Mouse (Mus musculus) forebrain, postnatal 0 days (tissue): ENCODE measurements at regions not wholly inside any gene's neighbourhood (a gene's known extent, or its start where the extent isn't known, plus 50 kb on each side); places are given as distances from the start of the nearest gene placed in this dataset.

Experiments used
- ATAC-seq: fragments of 200-750 bp; cut with Nextera tagmentation; 2 replicates; pipeline ENCODE4 v1.8.0; 2017; ENCODE audit warnings: mild to moderate bottlenecking, moderate library complexity
- DNase-seq: peaks from one replicate; pipeline ENCODE4 v3.0.0-alpha.2; 2015
- H3K27ac ChIP-seq: fragments of 300-500 bp; sonication (generic); 2 replicates; pipeline ENCODE4 v1.5.1; 2014; ENCODE audit warnings: low read depth, mild to moderate bottlenecking, antibody characterized with exemption, low read length, moderate library complexity, mixed read lengths
- H3K27me3 ChIP-seq: fragments of 300-500 bp; sonication (generic); 2 replicates; pipeline ENCODE4 v1.6.1; 2014; ENCODE audit warnings: mild to moderate bottlenecking, low read length, mixed read lengths; ENCODE audit not compliant: insufficient read depth
- H3K36me3 ChIP-seq: fragments of 300-500 bp; sonication (generic); 2 replicates; pipeline ENCODE4 v1.6.1; 2014; ENCODE audit warnings: mild to moderate bottlenecking, moderate library complexity; ENCODE audit not compliant: insufficient read depth
- H3K4me1 ChIP-seq: fragments of 300-500 bp; sonication (generic); 2 replicates; pipeline ENCODE4 v1.6.1; 2014; ENCODE audit warnings: antibody characterized with exemption; ENCODE audit not compliant: insufficient read depth
- H3K4me2 ChIP-seq: fragments of 300-500 bp; sonication (generic); 2 replicates; pipeline ENCODE4 v1.6.1; 2014; ENCODE audit warnings: low read depth, mild to moderate bottlenecking, moderate library complexity
- H3K4me3 ChIP-seq: fragments of 300-500 bp; sonication (generic); 2 replicates; pipeline ENCODE4 v1.5.1; 2014; ENCODE audit warnings: low read depth, low read length, mixed read lengths
- H3K9ac ChIP-seq: fragments of 300-500 bp; sonication (generic); 2 replicates; pipeline ENCODE4 v1.6.1; 2014; ENCODE audit warnings: mild to moderate bottlenecking
- H3K9me3 ChIP-seq: fragments of 300-500 bp; sonication (generic); 2 replicates; pipeline ENCODE4 v1.6.1; 2016; ENCODE audit warnings: low read length
- CTCF ChIP-seq: sonication (generic); IDR thresholded peaks from 2 replicates; pipeline ENCODE4 v1.5.1; 2016; ENCODE audit warnings: antibody characterized with exemption, control low read depth, low read depth
- WGBS: fragments of 180-500 bp; shearing (Covaris S2); extraction: QIAGEN DNeasy Blood & Tissue Kit; methylation state at CpG from one replicate; pipeline ENCODE4 v1.1.7; 2014; 5-methylcytosine and 5-hydroxymethylcytosine counted together

DNA sequence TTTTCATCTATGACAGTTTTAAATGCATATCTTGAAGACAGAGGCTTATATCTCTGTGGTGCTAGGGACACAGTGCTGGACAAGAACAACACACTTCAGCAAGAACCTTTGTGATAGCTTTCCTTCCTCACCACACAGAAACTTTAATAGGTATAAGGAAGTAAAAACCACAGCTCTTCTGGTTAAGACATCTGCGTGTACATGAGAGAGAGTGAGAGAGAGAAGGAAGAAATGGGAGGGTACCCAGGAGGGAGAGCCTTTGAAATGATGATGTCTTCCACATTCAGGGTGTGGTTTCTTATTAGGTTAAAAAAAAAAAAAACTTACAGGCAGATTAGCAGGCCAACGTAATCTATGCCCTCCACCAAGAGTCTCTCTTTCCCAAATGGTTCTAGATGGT, 113.2 kb upstream of the Try4 start:
- ATAC-seq = no peak

DNA sequence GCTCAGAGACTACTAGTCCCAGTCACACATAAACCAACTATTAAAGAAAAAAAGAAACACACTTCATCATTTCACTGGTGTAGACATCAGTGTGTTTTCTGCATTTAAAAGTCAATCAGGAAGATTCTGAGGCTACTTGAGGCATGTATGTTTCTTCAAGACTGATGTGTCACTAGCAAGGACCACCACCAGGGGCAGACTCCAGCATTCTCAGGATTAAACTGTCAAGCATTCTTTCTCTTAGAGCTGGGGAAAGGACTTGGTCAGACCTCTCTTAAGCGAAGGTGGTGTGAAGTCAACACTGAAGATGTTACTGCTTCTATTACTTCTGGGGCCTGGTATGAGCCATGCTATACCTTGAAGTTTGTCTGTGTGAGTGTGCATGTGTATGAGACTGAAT, 114.1 kb upstream of the Try4 start:
- WGBS = 82% methylated on average over 1 of the region's 1 CpGs

More for the DNA sequence above, 113.2 kb upstream of the Try4 start:
- Histone ChIP-seq H3K27me3 (no peaks in the 10 kb centered on the region), H3K9me3 (no peaks in the 10 kb centered on the region), H3K36me3 (no peaks in the 10 kb centered on the region), H3K27ac (no peak overlapping the region), H3K9ac (no peak overlapping the region), H3K4me1 (no peaks in the 10 kb centered on the region), H3K4me2 (no peak overlapping the region), H3K4me3 (no peak overlapping the region)
- no peak for TF ChIP-seq CTCF
- no peak for DNase-seq
- 78% methylated on average over 2 of the region's 2 CpGs for WGBS

DNA sequence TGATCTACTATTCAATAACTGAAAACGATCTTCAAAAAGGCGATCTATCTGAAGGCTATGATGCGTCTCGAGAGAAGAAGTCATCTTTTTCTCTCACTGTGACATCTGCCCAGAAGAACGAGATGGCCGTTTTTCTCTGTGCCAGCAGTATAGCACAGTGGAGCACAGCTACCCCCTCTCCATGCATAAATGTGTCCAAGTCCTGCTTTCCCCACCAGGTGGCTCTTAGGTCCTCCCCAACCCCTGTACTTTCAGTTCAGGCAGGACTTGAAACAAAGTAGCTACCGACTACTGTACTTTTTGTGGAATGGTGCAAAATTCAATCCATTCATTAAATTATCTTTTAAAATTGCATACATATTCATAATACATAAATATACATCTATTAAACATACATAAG, 123.2 kb upstream of the Try4 start:
- Histone ChIP-seq H3K4me3 (no peak overlapping the region), H3K27me3 (no peaks in the 10 kb centered on the region), H3K36me3 (no peaks in the 10 kb centered on the region), H3K27ac (no peak overlapping the region), H3K9ac (no peak overlapping the region), H3K9me3 (no peaks in the 10 kb centered on the region), H3K4me1 (no peaks in the 10 kb centered on the region), H3K4me2 (no peak overlapping the region)
- no peak for ATAC-seq
- DNase-seq = no peak
- 87% methylated on average over 7 of the region's 7 CpGs for WGBS
- TF ChIP-seq CTCF = no peak

More for the DNA sequence above, 114.1 kb upstream of the Try4 start:
- no peaks in the 10 kb centered on the region for H3K9me3 ChIP-seq
- DNase-seq (no peak), ATAC-seq (no peak)
- peak; percentile 16; the same call in 1 of the 2 replicates for TF ChIP-seq CTCF
- no peak overlapping the region for H3K4me2 ChIP-seq
- no peaks in the 10 kb centered on the region for H3K27me3 ChIP-seq
- H3K4me3 ChIP-seq = no peak overlapping the region
- H3K9ac ChIP-seq = no peak overlapping the region
- no peaks in the 10 kb centered on the region for H3K4me1 ChIP-seq
- no peaks in the 10 kb centered on the region for H3K36me3 ChIP-seq
- no peak overlapping the region for H3K27ac ChIP-seq

DNA sequence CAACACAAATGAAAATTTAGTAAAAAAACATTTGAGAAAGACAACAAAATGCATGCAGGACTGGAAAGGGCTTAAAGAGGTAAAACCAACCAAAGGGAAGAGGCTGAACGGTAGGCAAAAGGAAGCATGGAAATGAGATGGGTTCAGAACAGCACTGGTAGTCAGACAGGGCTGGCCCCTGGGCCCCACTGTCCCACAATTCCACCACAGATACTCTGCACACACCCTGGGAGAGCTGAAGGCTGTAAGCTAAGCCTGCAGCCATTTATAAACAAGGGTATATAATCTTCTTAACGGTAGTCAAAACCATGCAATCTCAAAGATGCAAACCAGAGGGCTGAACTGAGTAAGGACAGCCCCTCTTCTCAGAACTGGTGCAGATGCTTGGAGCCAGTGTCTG, 124.0 kb upstream of the Try4 start:
- Histone ChIP-seq H3K4me2 (no peak overlapping the region), H3K9me3 (no peaks in the 10 kb centered on the region), H3K4me1 (no peaks in the 10 kb centered on the region), H3K4me3 (no peak overlapping the region), H3K9ac (no peak overlapping the region), H3K27ac (no peak overlapping the region), H3K36me3 (no peaks in the 10 kb centered on the region), H3K27me3 (no peaks in the 10 kb centered on the region)
- no peak for TF ChIP-seq CTCF
- no peak for DNase-seq
- no peak for ATAC-seq
- WGBS = 80% methylated on average over 2 of the region's 2 CpGs

DNA sequence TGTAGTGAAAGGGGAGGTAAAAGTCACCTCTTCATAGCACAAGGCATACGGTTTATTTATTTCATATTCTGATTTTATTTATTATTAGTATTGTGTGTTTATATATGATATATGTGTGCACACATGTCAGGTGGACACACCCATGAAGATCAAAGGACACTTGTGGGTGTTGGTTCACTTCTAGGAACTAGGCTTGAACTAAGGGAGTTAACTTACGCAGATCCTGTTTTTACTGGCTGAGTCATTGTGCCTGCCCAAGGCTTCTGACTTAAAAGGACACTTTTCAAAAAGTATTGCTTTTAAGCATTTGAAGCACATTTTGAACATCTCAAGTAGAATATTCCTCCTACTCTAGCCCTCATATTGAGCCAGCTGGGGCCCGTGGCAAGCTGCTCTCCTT, 124.9 kb upstream of the Try4 start:
- no peak for ATAC-seq
- TF ChIP-seq CTCF = no peak

DNA sequence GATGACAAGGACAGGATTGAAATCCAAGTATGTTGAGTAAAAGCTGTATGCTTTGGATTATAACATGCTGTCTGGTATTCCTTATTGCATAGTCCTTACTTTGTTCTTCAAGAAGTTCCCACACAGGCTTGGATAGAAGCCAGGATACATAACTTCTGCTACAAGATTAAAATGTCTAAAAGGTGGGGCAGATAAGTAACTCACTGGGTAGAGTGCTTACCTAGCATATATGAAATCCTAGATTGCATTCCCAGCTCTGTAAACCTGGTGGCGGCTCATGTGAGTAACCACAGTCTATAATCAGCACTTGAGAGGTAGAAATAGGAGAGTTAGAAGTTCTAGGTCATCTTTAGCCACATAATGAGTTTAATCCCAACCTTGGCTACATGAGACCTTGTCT, 126.0 kb upstream of the Try4 start:
- no peak for DNase-seq
- H3K4me2 ChIP-seq = no peak overlapping the region
- no peak overlapping the region for H3K9ac ChIP-seq
- H3K4me3 ChIP-seq = no peak overlapping the region
- H3K27ac ChIP-seq = no peak overlapping the region
- no peaks in the 10 kb centered on the region for H3K36me3 ChIP-seq
- WGBS = 92% methylated on average over 1 of the region's 1 CpGs
- no peak for ATAC-seq
- no peaks in the 10 kb centered on the region for H3K9me3 ChIP-seq
- no peaks in the 10 kb centered on the region for H3K27me3 ChIP-seq
- H3K4me1 ChIP-seq = no peaks in the 10 kb centered on the region
- TF ChIP-seq CTCF = no peak

More for the DNA sequence above, 124.9 kb upstream of the Try4 start:
- Histone ChIP-seq H3K4me3 (no peak overlapping the region), H3K27ac (no peak overlapping the region), H3K9ac (no peak overlapping the region), H3K36me3 (no peaks in the 10 kb centered on the region), H3K27me3 (no peaks in the 10 kb centered on the region), H3K9me3 (no peaks in the 10 kb centered on the region), H3K4me1 (no peaks in the 10 kb centered on the region), H3K4me2 (no peak overlapping the region)
- WGBS = 94% methylated on average over 3 of the region's 3 CpGs
- no peak for DNase-seq

DNA sequence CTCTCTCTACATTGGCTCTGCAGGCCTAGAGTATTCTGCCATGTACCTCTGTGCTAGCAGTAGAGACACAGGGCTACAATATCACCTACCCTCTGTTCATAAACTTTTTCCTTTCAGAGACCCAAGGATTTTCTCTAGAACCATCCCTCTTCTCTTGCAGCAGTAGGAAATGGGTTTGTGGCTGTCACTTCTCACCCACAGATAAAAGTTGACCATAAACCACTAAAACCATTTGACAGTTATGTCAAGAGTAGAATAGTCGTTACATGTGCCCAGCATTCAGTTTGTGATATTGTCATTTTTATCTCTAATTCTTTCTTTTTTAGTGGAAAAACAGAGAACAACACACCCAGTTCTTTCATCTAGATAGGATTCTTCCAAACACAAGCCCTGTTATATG, 128.2 kb upstream of the 2210010C04Rik start:
- Histone ChIP-seq H3K9ac (no peak overlapping the region), H3K27me3 (no peaks in the 10 kb centered on the region), H3K9me3 (no peaks in the 10 kb centered on the region), H3K36me3 (no peaks in the 10 kb centered on the region), H3K4me3 (no peak overlapping the region), H3K27ac (no peak overlapping the region), H3K4me2 (no peak overlapping the region), H3K4me1 (no peaks in the 10 kb centered on the region)
- WGBS = 81% methylated on average over 1 of the region's 1 CpGs
- TF ChIP-seq CTCF = no peak
- ATAC-seq (no peak), DNase-seq (no peak)

DNA sequence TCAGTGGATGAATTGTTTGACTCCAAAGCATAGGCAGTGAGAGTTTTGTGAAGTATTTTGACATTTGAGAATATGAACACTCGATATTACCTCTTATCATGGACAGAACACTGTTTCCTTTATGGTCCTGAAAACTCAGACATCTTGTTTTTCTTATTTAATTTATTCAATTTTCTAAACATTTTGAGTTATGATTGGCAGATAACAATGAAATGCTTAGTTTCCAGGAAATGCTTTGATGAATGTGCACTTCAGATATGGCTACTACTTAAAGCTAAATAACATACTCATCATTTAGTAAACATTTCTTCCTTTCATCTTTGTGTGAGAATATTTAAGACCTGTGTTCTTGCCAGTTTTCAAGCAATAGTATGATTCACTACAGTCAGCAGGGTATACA, 126.4 kb upstream of the 2210010C04Rik start:
- no peaks in the 10 kb centered on the region for H3K9me3 ChIP-seq
- 68% methylated on average over 1 of the region's 1 CpGs for WGBS
- no peaks in the 10 kb centered on the region for H3K27me3 ChIP-seq
- H3K4me2 ChIP-seq = no peak overlapping the region
- H3K4me1 ChIP-seq = no peaks in the 10 kb centered on the region
- H3K27ac ChIP-seq = no peak overlapping the region
- DNase-seq = no peak
- ATAC-seq = no peak
- TF ChIP-seq CTCF = no peak
- H3K4me3 ChIP-seq = no peak overlapping the region
- H3K36me3 ChIP-seq = no peaks in the 10 kb centered on the region
- H3K9ac ChIP-seq = no peak overlapping the region
